ENCODE assay signal across 1 mouse cellular context in genomic region chr8:109706874-109707237, GRCm38 (mm10).
TF ChIP-seq lines count a peak whose summit lies in the region.

No protein-coding gene starts in this region.

TF ChIP-seq in CH12.LX, 34 proteins besides CTCF, POLR2A, EP300 and RAD21:
- TF ChIP-seq E2F4 (IDR thresholded peaks at IDR 0.05; ENCODE audit: insufficient replicate concordance, low read depth, low read length) = no peak
- TF ChIP-seq MAZ (IDR thresholded peaks at IDR 0.05; ENCODE audit: low read depth, low read length) = no peak
- peak; percentile 64 for TF ChIP-seq SMC3 (IDR thresholded peaks at IDR 0.05; ENCODE audit: low read depth, low read length)
- TF ChIP-seq ZKSCAN1 (IDR thresholded peaks at IDR 0.05; ENCODE audit: borderline replicate concordance, low read depth, low read length) = no peak
- no peak for TF ChIP-seq ZNF384 (IDR thresholded peaks at IDR 0.05; ENCODE audit: low read depth, low read length)
- TF ChIP-seq MEF2A (IDR thresholded peaks at IDR 0.05; ENCODE audit: borderline replicate concordance, low read depth, low read length) = 0 out of 2 replicates have a peak, but pooled peaks have one; percentile 24
- peak; percentile 55; the same call in 1 of the 2 replicates for TF ChIP-seq IRF4 (IDR thresholded peaks at IDR 0.05; ENCODE audit: low read depth, low read length)
- TF ChIP-seq POLR2AphosphoS2 (IDR thresholded peaks at IDR 0.05; ENCODE audit: low read depth, low read length) = no peak
- TF ChIP-seq GABPA (IDR thresholded peaks at IDR 0.05; ENCODE audit: insufficient replicate concordance, low read depth, low read length) = no peak
- peak; percentile 39; the same call in 1 of the 2 replicates for TF ChIP-seq TCF12 (IDR thresholded peaks at IDR 0.05; ENCODE audit: low read depth, low read length)
- TF ChIP-seq SIN3A (IDR thresholded peaks at IDR 0.05; ENCODE audit: low read length) = peak; percentile 63
- TF ChIP-seq MAX (IDR thresholded peaks at IDR 0.05; ENCODE audit: low read length) = peak; percentile 51; the same call in 1 of the 2 replicates
